Mouse (Mus musculus) gastrocnemius, adult 8-10 months (tissue): ENCODE results near the gene Pheta2. TPM values are rescaled to one million over a fixed set of nuclear protein-coding genes. Genes with fewer than 3 reads are reported as not detected.
A peak's percentile ranks its signal among the peaks of the same experiment; 100 is the strongest.

Experiments used
- DNase-seq, 2 experiments: peaks; one replicate each; pipeline ENCODE4 v3.0.0; 2022; ENCODE audit warnings: low spot score in 2 of 2
- total RNA-seq, 4 experiments: library from RNA; stranded (reverse); gene quantifications; 2 replicates each; pipeline ENCODE4 v1.2.4; 2022

Pheta2 gene
- total RNA-seq: under 1 TPM; 0.17 to 0.43 (median 0.36) TPM

DNA sequence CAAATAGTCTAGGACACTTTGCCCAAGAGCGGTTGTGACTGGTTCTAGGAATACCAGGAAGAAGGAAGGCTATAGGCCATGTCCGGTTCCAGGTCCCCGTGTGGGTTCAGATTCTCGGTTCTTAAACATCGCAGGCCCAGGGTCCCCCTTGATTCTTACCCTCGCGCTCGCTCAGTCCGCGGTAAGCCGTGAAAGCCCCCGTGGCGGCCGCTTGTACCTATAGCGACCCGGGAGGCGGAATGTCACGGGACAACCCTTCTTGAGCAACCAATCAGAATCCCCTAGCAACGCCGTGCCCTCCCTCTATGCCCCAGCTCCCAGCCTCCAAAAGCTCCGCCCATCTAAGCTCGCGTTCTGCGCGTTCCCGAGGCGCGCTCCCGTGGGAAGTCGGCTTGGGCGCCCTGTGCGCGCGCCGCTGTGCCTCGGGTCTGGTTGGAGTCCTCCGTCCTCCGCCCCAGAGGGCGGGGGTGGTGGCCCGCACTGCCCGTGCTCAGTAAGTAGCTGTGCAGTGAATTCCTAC, at the start of gene Pheta2, which contains the start of the genes Naga and Smdt1:
Gene Pheta2, plus strand, starts transcription at position 350 of the 520 bp plus-strand sequence.
Gene Naga, minus strand, starts transcription at position 333 of the 520 bp plus-strand sequence.
Gene Smdt1, plus strand, starts transcription at position 367 of the 520 bp plus-strand sequence.
- peak; percentile 94 to 97 for DNase-seq

DNA sequence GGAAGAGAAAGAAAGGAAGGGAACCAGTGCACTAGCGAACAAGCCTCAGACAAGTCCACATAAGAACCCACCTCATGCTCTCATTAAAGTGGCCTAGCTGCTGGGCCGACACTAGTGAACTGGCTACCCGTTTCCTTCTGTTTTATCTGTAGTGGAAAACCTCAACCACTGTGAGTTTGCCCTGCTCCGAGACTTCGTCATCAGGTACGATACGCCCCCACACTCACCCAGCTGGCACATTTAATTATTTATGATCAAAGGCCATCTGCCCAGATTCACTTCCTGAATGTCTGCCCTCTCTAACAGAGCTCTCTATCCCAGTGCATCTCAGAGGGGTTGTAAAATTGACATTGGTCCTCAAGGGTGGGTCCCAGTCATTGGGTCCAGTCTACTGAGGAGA, 48.5 kb upstream of the Pheta2 start:
- no peak for DNase-seq

- DNase-seq: no peak
Measured at GRCm38 (mm10) chr15:82292851-82293250, 45.9 kb upstream of the Pheta2 start.

DNA sequence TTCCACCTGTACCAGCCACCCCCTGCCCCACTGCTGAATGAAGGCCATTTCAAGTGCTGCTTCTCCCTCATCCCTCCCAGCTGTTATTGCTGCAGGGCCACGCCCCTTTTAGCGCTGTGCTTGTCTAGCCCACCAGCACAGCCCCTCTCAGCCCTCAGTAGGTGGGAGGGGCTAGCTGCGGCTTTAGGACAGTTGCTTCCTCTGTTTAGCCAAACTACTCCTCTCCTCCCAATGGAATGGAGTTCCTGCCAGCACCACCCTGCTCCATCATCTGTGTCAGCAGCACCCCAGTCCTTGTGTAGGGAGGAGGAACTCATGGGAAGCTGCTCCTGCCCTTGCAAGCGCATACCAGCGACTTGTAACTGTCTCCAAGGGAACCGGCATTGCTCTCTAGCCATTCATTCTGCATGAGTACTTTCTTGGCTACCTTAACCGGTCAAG, 45.5 kb upstream of the Pheta2 start:
- DNase-seq: no peak

- DNase-seq: no peak
Measured at GRCm38 (mm10) chr15:82294059-82294458, 44.7 kb upstream of the Pheta2 start.

DNA sequence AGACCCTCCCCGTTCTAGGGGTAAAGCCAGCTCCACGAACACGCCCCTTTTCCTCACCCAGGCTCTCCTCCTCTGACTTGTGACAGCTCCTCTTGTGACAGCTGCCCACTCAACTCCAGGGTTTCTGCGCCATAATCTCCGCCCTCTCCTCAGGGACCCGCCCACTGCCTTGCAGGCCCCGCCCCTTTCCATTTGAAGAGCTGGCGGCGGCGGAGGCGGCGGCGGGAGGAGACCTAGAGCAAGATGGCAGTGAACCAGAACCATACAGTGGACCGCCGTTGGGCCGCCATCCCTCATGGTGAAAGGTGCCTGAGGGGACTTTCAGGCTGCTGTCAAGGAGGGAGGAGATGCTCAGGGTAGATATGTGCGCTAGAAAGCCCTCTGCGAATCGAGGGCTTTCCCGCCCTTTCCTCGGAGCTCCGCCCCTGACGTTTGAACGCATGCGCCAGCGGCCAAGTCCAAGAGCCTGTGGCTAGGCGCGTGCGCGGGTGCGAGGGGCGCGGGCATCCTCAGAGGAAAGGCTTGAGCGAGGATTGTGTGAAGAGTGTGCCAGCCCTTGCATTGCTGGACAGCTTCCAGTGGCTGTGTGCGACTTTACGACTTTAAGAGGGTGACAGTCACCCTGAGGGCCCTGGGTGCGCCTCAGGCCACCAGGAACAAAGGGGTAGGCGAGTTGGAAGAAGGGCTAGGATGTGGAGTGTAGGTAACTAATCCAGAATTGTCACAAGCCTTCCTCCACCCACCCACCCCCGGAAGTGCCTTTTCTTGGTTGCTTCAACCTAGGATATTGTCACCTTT, 39.8 kb upstream of the Pheta2 start, which contains the start of gene Wbp2nl:
Gene Wbp2nl, plus strand, starts transcription at position 191 of the 798 bp plus-strand sequence.
- no peak for DNase-seq

GRCm38 (mm10) chr15:82307107-82307506, 31.6 kb upstream of the Pheta2 start:
- DNase-seq: no peak

DNA sequence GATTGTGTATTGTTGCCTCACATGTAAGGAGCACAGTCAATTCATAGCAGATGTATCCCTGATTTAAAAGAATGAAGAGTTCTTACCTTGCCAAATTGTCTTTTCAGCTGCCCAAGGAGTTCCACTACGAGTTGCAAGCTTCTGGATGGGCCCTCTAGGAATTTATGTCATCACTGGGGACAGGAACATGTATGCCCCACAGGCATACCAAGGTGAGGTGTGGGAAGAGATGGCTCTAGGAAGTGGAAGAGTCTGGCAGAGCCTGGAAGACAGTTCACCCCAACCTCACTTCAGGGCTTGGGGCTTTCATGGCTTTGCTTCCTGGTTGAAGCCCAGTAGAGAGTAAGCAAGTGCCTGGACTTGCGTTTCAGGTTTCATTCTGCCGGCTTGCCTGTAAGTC, 30.3 kb upstream of the Pheta2 start:
- DNase-seq: no peak

DNA sequence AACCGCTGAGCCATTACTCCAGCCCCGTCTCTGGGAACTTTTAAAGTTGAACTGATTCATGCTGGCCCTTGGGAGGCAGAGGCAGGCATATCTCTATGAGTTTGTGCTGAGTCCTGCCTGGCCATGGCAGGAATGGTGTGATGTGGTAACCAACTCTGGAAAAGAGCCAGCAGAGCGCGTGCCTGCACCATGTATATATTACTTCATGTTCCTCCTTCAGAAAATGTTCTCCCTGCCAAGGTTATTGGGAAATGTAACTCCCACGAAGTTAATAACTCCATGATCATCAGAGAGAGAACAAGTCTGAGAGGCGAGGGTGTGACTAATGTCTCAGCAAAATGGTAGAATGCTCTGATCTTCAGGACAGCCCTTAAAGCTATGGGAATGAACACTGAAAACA, 20.9 kb upstream of the Pheta2 start:
- DNase-seq: no peak

- no peak for DNase-seq
Measured at GRCm38 (mm10) chr15:82319613-82320012, 19.1 kb upstream of the Pheta2 start.

GRCm38 (mm10) chr15:82322195-82322594, 16.5 kb upstream of the Pheta2 start:
- no peak for DNase-seq

DNA sequence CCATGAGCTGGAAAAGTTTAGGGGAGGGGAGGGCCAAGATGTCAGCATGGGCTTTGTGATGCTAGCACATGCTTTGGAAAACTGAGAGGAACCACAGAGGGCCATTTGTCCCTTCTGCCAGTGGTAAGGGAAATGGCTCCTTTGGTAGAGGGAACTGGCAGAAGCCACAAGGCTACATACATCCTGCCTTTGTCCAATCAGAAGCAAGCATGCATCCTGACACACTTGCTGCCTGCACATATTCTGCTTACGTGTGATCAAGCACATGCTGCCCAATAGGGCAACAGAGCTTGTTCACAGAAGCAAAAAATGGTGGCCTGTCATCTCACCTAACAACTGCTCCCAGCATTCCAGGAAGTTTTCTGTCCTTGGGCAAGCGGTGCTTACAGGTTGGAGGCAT, 13.4 kb upstream of the Pheta2 start:
- DNase-seq: no peak

- DNase-seq: no peak
Measured at GRCm38 (mm10) chr15:82335194-82335593, 3.5 kb upstream of the Pheta2 start.

- DNase-seq: no peak
Measured at GRCm38 (mm10) chr15:82336629-82337028, 2.1 kb upstream of the Pheta2 start.

- no peak for DNase-seq
Measured at GRCm38 (mm10) chr15:82337875-82338274, 867 bp upstream of the Pheta2 start.

GRCm38 (mm10) chr15:82339150-82339549, 408 bp downstream of the Pheta2 start:
- DNase-seq: no peak

- DNase-seq: no peak
Measured at GRCm38 (mm10) chr15:82339634-82340254, 1.0 kb downstream of the Pheta2 start.

GRCm38 (mm10) chr15:82340414-82341035, 1.8 kb downstream of the Pheta2 start:
- no peak for DNase-seq

- peak in 1 of 2 experiments; percentile 50 for DNase-seq
Measured at GRCm38 (mm10) chr15:82341036-82341501, 2.3 kb downstream of the Pheta2 start.

DNA sequence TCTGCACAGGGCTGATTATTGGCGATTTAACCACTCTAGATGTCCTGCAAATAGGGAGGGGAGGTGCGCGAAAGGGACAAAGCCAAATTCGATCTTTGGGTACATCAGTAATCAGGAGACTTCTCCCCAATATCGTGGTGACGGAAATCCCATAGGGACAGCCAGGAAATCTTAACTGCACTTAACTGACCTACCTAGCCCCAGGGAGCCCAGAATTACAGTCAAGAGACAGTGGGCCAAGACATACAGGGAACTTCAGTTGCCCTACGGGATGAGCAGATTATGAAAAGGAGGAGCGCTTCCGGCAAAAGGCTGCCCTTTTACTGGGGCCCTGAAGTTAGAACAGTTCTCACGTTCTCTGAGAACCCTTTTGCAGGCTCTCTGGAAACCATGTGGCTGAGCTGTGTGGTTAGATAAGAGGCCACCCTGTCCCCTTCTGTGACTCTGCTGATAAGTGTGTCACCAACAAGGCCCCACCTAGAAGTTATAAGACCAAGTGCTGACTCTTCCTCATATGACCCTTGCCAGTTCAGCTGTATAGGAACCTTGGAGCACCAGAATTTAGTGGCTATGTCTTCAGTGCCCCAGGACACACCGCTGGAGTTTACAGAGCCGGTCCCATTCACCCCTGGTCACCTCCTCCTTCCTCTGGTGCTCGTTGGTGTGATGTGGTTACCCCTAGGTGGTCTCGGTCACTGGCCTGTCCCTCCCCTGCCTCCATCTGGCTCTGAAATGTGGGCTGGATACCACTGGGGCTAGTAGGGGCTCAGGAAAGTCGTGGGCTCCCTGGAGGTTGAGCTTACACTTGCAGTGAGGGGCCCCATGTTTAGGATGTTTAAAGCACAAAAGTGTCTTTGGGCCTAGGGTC, 3.2 kb downstream of the Pheta2 start:
- DNase-seq: no peak

GRCm38 (mm10) chr15:82342543-82342935, 3.8 kb downstream of the Pheta2 start:
- no peak for DNase-seq
